Mouse (Mus musculus): ENCODE data around the gene Orai3.
"Not testable (repeated sequence)": the region's sequence is repeated elsewhere in the genome, so short reads cannot be mapped to it uniquely, and the experiment has no call there.

DNA sequence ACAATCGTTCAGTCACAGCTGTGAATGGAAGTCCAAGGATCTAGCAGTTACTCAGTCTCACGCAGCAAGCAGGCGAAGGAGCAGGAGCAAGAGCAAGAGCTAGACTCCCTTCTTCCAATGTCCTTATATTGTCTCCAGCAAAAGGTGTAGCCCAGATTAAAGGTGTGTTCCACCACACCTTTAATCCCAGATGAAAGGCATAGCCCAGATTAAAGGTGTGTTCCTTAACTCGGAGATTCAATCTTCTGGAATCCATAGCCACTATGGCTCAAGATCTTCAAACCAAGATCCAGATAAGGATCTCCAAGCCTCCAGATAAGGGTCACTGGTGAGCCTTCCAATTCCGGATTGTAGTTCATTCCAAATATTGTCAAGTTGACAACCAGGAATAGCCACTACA is 37.5 kb upstream of the Orai3 start, which contains the start of gene Ctf2:
- not testable (repeated sequence) for TF ChIP-seq CTCF (IDR thresholded peaks at IDR 0.05; ENCODE audit: borderline replicate concordance, insufficient read depth, low read depth, low read length); POLR2A (IDR thresholded peaks at IDR 0.05; ENCODE audit: borderline replicate concordance, insufficient read depth, low read length)
